ENCODE assay signal across 8 mouse cellular contexts in the genomic region with DNA sequence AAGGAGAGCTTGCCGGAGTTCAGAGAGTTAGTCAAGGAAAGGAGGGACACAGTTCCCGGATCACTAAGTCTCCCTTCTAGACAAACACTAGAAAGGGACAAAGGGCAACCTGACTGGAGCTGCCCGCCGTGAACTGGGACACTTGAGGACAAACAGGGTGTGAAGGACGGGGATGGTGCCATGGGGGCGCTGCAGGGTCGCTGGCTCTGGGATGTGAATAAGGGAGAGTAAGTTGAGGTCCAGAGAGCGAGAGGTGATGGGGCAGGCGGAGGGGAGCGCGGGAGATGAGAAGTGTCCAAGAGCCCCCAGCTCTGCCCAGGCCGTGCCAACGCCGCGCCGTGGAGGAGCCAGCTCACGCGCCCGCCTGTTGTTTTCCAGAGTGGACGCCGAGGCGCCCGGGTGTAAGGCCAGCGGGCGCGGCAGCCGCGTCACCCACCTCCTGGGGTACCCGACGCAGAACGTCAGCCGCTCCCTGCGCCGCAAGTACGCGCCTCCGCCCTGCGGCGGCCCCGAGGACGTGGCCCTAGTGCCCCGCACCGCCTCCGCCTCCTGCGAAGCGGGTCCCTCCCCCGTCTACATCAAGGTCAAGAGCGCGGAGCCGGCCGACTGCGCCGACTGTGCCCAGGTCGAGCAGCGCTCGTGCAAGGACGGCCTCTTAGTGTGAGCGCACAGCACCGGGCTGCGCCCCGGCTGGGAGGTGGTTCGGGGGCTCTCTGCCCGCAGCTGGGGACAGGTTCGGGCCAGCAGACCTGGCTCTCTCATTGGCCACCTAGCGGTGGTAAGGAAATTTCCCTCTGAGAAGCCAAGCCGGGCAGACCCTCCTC. TPM values are rescaled to one million over a fixed set of nuclear protein-coding genes. Genes with fewer than 3 reads are reported as not detected.
A peak's percentile ranks its signal among the peaks of the same experiment; 100 is the strongest.
DNase-seq lines count a peak whose midpoint lies in the region; ATAC-seq lines count a peak whose summit lies in the region.

No protein-coding gene starts in this region.

- peak; percentile 80 for ATAC-seq in common myeloid progenitor, adult 5-6 weeks (replicated peaks; ENCODE audit: low read depth, poor library complexity, severe bottlenecking)
- ATAC-seq in megakaryocyte, adult 5-6 weeks (ENCODE audit: poor library complexity, severe bottlenecking), result peak; percentile 73

- intact Hi-C loops in gastrocnemius, postnatal 14 days (cut with DNase I; ENCODE audit: low total_unique reads), result no loop called here

- peak; percentile 57 for DNase-seq in WW6 (ENCODE audit: low read depth, low spot score)
- DNase-seq in gastrocnemius, postnatal 14 days, result peak; percentile 70
- peak; percentile 75 for DNase-seq in induced T-regulatory cell, adult 2 months (ENCODE audit: low read depth)
- DNase-seq in left cerebral cortex, adult 9 months (ENCODE audit: low spot score in 2 of 2), result peak; percentile 26 to 41
- peak; percentile 53 to 65 for DNase-seq in right cerebral cortex, adult 2 months (ENCODE audit: low spot score in 2 of 2)
- peak; percentile 73 to 79 for DNase-seq in urinary bladder, postnatal 36 days (ENCODE audit: low spot score in 2 of 2)

RNA-seq across cellular contexts. Expression of gene Vsig8, which starts 7.1 kb away (rescaled TPM):
- not detected in 2 replicates for total RNA-seq in common myeloid progenitor, adult 5-6 weeks (2017)
- total RNA-seq in gastrocnemius, postnatal 14 days (2021), result not detected
- not detected in 2 replicates for total RNA-seq in megakaryocyte, adult 5-6 weeks (2015)
- not detected in 2 replicates for total RNA-seq in megakaryocyte, adult 5-6 weeks (2017)

RNA-seq across cellular contexts. Expression of gene Slamf8, which starts 27.5 kb away (rescaled TPM):
- total RNA-seq in common myeloid progenitor, adult 5-6 weeks (2017), result 0.44 TPM in 1 of 2 replicates, not detected in the other
- not detected for total RNA-seq in gastrocnemius, postnatal 14 days (2021)
- total RNA-seq in megakaryocyte, adult 5-6 weeks (2015), result 8.6 and 8.7 TPM in 2 replicates
- 9.1 and 10.1 TPM in 2 replicates for total RNA-seq in megakaryocyte, adult 5-6 weeks (2017)

RNA-seq across cellular contexts. Expression of gene Fcrl6, which starts 39.5 kb away (rescaled TPM):
- total RNA-seq in common myeloid progenitor, adult 5-6 weeks (2017), result not detected in 2 replicates
- total RNA-seq in gastrocnemius, postnatal 14 days (2021), result not detected
- total RNA-seq in megakaryocyte, adult 5-6 weeks (2015), result not detected in 2 replicates
- total RNA-seq in megakaryocyte, adult 5-6 weeks (2017), result not detected in 2 replicates

RNA-seq across cellular contexts. Expression of gene Cfap45, which starts 42.3 kb away (rescaled TPM):
- 0.32 and 2.0 TPM in 2 replicates for total RNA-seq in common myeloid progenitor, adult 5-6 weeks (2017)
- total RNA-seq in gastrocnemius, postnatal 14 days (2021), result under 1 TPM; 0.40 to 0.45 TPM
- total RNA-seq in megakaryocyte, adult 5-6 weeks (2015), result not detected in 2 replicates
- total RNA-seq in megakaryocyte, adult 5-6 weeks (2017), result 0.11 TPM in 1 of 2 replicates, not detected in the other

Comparison
In these comparisons a context has a peak if more than half of its experiments do, and no peak if none do; other contexts are left out.
1. Peak in every context shown above with its lines: DNase-seq and ATAC-seq.